Mouse (Mus musculus) naive thymus-derived CD4-positive, alpha-beta T cell, adult 2 months (primary cell): ENCODE data around the gene Heatr3.
"Not testable (repeated sequence)": the region's sequence is repeated elsewhere in the genome, so short reads cannot be mapped to it uniquely, and the experiment has no call there.

ENCODE experiments used
- DNase-seq: peaks from one replicate; pipeline ENCODE4 v3.0.0-alpha.2; 2011; ENCODE audit warnings: low read depth

Gene Heatr3

DNA sequence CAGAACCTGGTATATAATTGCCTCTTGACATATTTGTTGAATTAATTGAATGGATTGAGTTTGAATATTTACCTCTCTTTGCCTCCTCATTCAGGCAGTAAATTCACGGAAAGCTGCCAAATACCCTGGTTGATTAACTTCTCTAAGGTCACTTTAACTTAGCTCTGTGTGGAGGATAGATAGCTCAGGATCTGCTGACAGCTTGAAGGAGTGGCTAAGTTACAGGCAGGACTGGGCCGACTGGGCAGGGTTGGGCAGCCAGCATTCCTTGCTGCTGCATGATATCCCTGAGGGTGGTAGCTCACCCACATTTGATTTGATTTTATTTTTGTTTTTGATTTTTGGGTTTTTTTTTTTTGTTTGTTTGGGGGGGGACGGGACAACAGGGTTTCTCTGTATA, 59.7 kb downstream of the Heatr3 start:
- no peak for DNase-seq

DNA sequence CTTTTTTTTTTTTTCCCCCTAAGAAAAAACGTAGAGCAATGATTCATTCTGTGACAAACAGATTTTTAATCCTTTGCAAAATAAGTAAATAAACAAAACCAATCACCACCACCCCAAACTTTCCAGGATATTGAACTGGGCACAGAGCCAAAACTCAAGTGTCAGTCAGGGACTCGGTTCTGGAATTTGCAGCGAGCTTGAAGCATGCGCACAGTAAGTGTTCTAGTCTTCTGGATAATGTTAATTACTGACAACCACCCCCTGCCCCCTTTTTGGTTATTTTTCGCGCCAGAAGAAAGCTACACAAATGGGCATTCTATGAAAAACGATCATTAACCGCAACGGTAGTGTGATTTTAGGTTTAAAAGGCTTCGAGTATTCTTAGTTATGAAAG, 60.9 kb downstream of the Heatr3 start:
- no peak for DNase-seq

DNA sequence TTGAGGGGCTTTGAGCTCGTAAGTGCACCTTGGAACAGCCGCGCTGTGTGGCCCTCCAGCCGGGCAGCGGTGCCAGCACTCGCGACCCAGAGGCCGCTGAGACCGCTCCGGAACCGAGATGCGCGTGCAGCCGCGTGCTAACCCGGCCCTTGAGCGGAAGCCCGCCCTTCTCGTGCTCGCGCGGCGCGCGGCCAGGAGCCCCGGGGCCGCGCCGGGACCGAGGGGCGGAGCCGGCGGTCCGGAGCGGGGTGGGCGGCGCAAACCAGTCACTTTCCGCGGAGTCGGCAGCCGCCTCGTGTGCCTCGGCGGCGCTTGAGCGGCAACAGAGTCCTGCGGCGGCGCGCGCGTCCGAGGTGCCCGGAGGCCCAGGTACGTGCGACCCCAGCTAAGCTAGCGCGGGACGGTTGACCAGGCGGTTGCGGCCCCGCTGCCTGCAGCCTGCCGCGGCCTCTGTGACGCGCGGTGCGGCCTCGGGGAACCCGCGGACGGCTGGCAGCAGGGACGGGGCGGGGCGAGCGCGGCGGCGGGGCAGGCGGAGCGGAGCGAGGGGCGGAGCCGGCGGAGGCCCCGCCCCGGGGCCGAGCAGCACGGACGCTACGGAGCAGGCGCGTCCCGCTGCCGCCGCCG, 61.4 kb downstream of the Heatr3 start, which contains the start of gene Tent4b:
Gene Tent4b, plus strand, starts transcription at position 269 of the 627 bp plus-strand sequence.
- peak; percentile 97 for DNase-seq

DNA sequence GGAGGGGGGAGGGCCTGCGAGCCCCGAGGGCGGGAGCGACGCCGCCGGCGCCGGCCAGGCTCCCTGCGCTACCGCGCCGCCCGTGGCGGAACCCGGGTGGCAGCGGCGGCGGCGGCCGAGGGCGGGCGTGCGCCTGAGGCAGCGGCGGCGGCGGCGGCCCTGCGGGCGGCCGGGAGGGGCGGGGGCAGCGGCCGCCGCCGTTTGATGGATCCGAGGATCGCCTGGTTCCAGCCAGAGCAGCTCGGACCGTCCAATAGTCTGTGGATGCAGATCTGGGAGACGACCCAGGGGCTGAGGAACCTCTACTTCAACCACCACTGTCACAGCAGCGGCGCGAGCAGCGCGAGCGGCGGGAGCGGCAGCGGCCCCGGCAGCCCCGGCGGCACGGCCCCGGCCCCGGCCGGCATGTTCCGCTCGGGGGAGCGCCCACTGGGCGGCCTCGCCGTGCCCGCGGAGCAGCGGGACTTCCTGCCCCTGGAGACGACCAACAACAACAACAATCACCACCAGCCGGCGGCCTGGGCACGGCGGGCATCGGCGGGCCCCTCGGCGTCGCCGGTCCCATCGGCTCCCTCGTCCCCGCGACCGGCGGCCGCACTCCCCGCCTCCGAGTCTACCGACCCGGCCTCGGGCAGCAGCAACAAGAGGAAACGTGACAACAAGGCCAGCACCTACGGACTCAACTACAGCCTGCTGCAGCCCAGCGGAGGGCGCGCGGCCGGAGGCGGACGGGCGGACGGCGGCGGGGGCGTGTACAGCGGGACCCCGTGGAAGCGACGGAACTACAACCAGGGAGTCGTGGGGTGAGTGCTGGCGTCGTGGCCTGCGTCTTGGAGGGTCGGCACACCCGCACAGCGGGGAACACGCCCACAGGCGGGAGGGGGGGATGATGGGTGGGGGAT, 62.3 kb downstream of the Heatr3 start:
- DNase-seq = peak; percentile 53

DNA sequence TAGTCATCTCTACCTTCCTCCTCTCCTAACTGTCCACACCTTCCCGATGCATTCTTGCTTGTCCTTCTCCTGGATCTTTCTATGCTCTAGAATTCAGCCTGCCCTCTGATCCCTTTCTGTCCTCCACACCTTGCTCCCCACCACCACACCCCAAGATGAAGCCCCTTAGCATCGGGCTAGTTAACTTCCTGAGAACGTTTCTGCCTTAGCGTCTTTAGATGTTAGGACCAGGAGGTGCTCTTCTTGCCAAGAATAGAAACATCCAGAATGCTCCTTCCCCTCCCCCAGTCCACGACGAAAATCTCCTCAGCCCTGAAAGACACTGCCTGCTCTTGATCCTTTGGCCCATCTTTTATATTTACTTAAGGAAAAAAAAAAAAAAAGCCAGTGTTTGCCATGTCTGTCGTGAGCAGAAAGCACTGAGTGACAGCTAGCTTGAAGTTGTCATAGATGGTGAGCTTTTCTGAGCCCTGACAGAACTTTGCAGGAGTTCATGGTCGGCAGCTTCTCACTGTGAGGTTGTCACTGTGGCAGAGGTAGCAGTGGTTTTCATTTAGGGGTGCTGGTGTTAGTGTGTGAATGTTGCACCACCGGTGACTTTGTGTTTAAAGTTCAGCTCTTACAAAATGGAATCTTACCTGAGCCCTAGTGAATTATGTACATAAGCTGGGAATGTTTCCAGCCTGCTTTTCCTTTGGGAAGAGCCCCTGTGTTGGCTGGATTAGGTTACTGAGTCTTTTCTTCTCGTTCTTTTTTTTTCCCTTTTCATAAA, 63.3 kb downstream of the Heatr3 start:
- peak; percentile 40 for DNase-seq

DNA sequence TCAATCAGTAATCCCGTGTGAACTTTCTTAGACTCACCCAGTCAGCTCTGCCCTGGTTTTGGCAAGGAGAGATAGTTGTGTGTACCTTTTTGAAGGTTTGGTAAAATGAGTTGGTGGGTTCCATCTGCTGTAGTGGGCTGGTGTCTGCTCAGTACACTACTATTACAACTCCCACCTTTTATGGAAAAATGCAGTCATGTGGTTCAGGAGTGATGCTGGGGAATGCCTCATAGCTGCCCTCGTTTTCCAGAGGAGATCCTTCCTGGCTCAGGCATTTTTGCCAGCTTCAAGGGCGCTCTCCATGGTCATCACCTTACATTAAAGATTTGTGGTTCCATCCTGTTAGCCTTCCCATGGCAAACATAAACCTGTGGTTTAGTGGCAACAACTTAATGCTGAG, 64.0 kb downstream of the Heatr3 start:
- no peak for DNase-seq

DNA sequence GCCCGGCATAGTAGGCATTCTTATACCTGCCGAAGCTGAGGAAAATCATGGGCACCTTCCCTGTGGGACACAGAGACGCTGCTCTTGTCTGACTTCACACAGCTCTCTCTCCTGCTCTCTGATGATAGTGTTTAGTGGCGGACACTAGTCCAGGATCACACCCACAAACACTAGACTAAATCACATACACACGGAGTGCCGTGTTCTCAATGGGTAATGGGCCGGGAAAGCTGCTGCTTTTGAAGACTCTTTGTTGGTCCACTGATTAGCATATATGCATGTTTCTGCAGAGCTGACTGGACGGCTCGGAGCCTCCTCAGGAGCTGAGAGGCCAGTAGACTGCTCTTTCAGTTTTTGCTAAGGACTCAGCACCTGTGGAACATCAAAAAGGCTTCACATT, 68.4 kb downstream of the Heatr3 start:
- DNase-seq = no peak

DNA sequence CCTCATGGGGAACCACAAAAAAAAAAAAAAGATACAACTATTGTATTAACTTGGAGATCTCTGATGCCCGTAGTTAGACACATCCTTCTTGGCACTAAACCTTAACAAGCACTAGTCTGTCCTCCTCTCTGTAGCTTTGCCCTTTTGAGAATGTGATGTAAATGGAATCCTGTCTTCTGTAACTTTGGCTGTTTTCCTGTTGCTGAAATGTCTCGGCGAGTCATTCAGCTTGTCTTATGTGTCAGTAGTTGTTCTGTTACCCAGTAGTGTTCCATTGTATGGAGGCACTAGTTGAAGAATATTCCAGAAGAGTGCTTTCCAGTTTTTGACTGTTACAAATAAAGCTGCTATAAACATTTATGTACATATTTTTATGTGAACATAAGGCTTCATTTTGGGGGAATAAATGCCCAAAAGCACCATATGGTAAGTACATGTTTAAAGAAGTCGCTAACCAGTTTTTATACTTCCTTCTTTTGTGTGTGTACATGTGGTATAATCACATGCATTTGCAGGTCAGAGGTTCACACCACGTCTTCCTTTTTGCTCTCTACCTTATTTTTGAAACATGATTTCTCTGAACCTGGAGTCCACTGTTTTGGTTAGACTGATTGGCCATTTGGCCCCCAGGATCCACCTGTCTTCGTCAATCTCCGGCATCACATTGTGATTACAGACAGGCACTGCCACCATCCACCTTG, 69.6 kb downstream of the Heatr3 start:
- no peak for DNase-seq

DNA sequence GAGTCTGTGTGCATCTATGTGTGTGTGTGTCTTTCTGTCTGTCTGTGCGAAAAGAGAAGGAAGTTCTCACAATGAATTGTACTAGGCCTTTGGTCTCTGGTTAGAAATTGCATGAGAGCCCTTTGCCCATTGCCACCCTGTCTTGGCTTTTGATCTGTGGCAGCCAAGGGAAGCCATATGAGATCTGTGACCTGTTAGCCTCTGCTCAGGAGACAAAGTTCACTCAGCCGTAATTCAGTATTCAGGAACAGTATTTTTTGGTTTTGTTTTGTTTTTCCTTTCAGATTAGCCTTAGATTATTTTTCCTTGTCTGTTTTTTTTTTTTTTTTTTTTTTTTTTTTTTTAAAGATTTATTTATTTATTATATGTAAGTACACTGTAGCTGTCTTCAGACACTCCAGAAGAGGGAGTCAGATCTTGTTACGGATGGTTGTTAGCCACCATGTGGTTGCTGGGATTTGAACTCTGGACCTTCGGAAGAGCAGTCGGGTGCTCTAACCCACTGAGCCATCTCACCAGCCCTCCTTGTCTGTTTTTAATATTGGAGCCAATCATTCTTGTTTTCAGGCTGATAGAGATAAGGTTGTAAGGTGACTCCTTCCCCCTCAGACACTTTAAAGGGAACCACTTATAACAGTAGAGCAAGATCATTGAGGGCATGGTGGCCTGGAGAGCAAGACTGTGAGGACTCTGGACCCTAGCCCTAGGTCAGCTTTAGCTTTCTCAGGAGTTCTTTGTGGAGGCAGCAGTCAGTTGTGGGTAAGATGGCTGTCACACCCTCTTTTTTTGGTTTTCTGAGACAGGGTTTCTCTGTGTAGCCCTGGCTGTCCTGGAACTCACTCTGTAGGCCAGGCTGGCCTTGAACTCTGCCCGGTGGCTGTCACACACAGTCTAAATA, 72.5 kb downstream of the Heatr3 start:
- not testable (repeated sequence) for DNase-seq

DNA sequence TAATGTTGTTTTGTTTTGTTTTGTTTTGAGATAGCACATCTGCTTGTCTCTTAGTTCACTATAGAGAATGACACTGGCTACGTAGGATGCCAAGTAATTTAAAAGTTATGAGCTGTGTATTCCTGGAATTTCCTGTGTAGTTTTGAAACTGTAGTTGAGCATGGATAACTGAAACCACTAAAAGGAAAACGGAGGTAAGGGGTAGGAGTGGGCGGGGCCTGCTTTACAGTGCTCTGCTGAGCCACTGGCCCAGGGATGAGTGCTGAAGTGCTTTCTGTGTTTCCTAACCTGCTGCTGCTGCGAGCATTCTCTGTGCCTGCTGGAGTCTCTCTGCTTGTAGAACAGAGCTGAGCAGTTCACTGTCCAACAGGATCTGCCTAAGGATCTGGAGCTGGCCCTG, 83.7 kb downstream of the Heatr3 start:
- DNase-seq = no peak
